Mouse (Mus musculus) kidney, embryonic 16.5 days (tissue): ENCODE measurements around the gene Smurf2. TPM values are rescaled to one million over a fixed set of nuclear protein-coding genes. Genes with fewer than 3 reads are reported as not detected.
"Not testable (repeated sequence)": the region's sequence is repeated elsewhere in the genome, so short reads cannot be mapped to it uniquely, and the experiment has no call there.

ENCODE experiments used
- ATAC-seq: fragments of 200-750 bp; cut with Nextera tagmentation; 2 replicates; pipeline ENCODE4 v1.8.0; 2017; ENCODE audit warnings: moderate TSS enrichment; ENCODE audit not compliant: low FRiP score, low TSS enrichment
- H3K27ac ChIP-seq: fragments of 300-500 bp; sonication (generic); 2 replicates; pipeline ENCODE4 v1.5.1; 2014; ENCODE audit warnings: low read length
- H3K27me3 ChIP-seq: fragments of 300-500 bp; sonication (generic); 2 replicates; pipeline ENCODE4 v1.6.1; 2014; ENCODE audit warnings: low read length, control low read depth, mixed read lengths; ENCODE audit not compliant: insufficient read depth
- H3K36me3 ChIP-seq: fragments of 300-500 bp; sonication (generic); 2 replicates; pipeline ENCODE4 v1.6.1; 2014; ENCODE audit warnings: low read length, control low read depth, mixed read lengths; ENCODE audit not compliant: insufficient read depth
- H3K4me1 ChIP-seq: fragments of 300-500 bp; sonication (generic); 2 replicates; pipeline ENCODE4 v1.6.1; 2014; ENCODE audit warnings: low read length, control low read depth, mixed read lengths; ENCODE audit not compliant: insufficient read depth
- H3K4me2 ChIP-seq: fragments of 300-500 bp; sonication (generic); replicated peaks from 2 replicates; pipeline ENCODE4 v1.6.1; 2014; ENCODE audit warnings: low read depth, low read length
- H3K4me3 ChIP-seq: fragments of 300-500 bp; sonication (generic); 2 replicates; pipeline ENCODE4 v1.5.1; 2014; ENCODE audit warnings: mild to moderate bottlenecking, low read length
- H3K9ac ChIP-seq: fragments of 300-500 bp; sonication (generic); replicated peaks from 2 replicates; pipeline ENCODE4 v1.6.1; 2014; ENCODE audit warnings: low read length
- H3K9me3 ChIP-seq: fragments of 300-500 bp; sonication (generic); 2 replicates; pipeline ENCODE4 v1.6.1; 2016; ENCODE audit warnings: low read length, control low read depth
- WGBS: fragments of 180-500 bp; shearing (Covaris S2); extraction: QIAGEN DNeasy Blood & Tissue Kit; methylation state at CpG from one replicate; pipeline ENCODE4 v1.1.7; 2014; 5-methylcytosine and 5-hydroxymethylcytosine counted together
- polyA plus RNA-seq: library from polyadenylated mRNA; unstranded; fragments of >200 nt; fragmentation: Nextera tagmentation; extraction: Ambion mirVana; gene quantifications from 2 replicates; pipeline ENCODE4 v1.2.1, GENCODE M21; 2015

The Smurf2 gene
- polyA plus RNA-seq, 1 experiment from 2014 or later = 11.9 TPM

GRCm38 (mm10) chr11:106817808-106818207 is 102.7 kb downstream of the Smurf2 start:
- WGBS = 82% methylated on average over 6 of the region's 6 CpGs
- Histone ChIP-seq H3K9ac (no peak overlapping the region), H3K36me3 (peaks cover 75% of the 10 kb centered on the region), H3K4me3 (no peak overlapping the region), H3K27ac (no peak overlapping the region), H3K9me3 (no peaks in the 10 kb centered on the region), H3K4me1 (no peaks in the 10 kb centered on the region), H3K4me2 (no peak overlapping the region), H3K27me3 (no peaks in the 10 kb centered on the region)
- ATAC-seq = no peak

GRCm38 (mm10) chr11:106817156-106817555 is 103.4 kb downstream of the Smurf2 start:
- H3K4me2 ChIP-seq = no peak overlapping the region
- H3K4me3 ChIP-seq = no peak overlapping the region
- WGBS = 84% methylated on average over 3 of the region's 3 CpGs
- no peaks in the 10 kb centered on the region for H3K4me1 ChIP-seq
- H3K27ac ChIP-seq = no peak overlapping the region; the same call in 1 of the 2 replicates
- ATAC-seq = no peak
- peaks cover 77% of the 10 kb centered on the region for H3K36me3 ChIP-seq
- H3K9ac ChIP-seq = no peak overlapping the region
- no peaks in the 10 kb centered on the region for H3K27me3 ChIP-seq
- H3K9me3 ChIP-seq = no peaks in the 10 kb centered on the region

- WGBS = 65% methylated on average over 7 of the region's 7 CpGs
- Histone ChIP-seq H3K9ac (no peak overlapping the region), H3K4me2 (no peak overlapping the region), H3K36me3 (peaks cover 76% of the 10 kb centered on the region), H3K4me1 (no peaks in the 10 kb centered on the region), H3K4me3 (no peak overlapping the region), H3K27me3 (no peaks in the 10 kb centered on the region), H3K27ac (no peak overlapping the region), H3K9me3 (no peaks in the 10 kb centered on the region)
- ATAC-seq = no peak
These were observed 104.2 kb downstream of the Smurf2 start for GRCm38 (mm10) chr11:106816316-106816715.

- no peak for ATAC-seq
- Histone ChIP-seq H3K4me3 (no peak overlapping the region), H3K27me3 (no peaks in the 10 kb centered on the region), H3K27ac (no peak overlapping the region), H3K4me1 (no peaks in the 10 kb centered on the region), H3K9ac (no peak overlapping the region), H3K9me3 (no peaks in the 10 kb centered on the region), H3K4me2 (no peak overlapping the region), H3K36me3 (peaks cover 78% of the 10 kb centered on the region)
- 73% methylated on average over 2 of the region's 2 CpGs for whole genome bisulfite sequencing
These were observed 104.8 kb downstream of the Smurf2 start for GRCm38 (mm10) chr11:106815761-106816160.

- H3K27ac ChIP-seq = no peak overlapping the region
- 90% methylated on average over 2 of the region's 2 CpGs for WGBS
- H3K36me3 ChIP-seq = peaks cover 78% of the 10 kb centered on the region
These were observed 105.2 kb downstream of the Smurf2 start for GRCm38 (mm10) chr11:106815331-106815730.

GRCm38 (mm10) chr11:106814601-106815320 is 105.8 kb downstream of the Smurf2 start:
- peaks cover 73% of the 10 kb centered on the region for H3K36me3 ChIP-seq
- no peak overlapping the region for H3K4me2 ChIP-seq
- H3K27me3 ChIP-seq = no peaks in the 10 kb centered on the region
- H3K4me3 ChIP-seq = no peak overlapping the region
- H3K9ac ChIP-seq = no peak overlapping the region
- 64% methylated on average over 14 of the region's 14 CpGs for WGBS
- no peak overlapping the region for H3K27ac ChIP-seq
- no peaks in the 10 kb centered on the region for H3K9me3 ChIP-seq
- H3K4me1 ChIP-seq = no peaks in the 10 kb centered on the region
- ATAC-seq = no peak

More at GRCm38 (mm10) chr11:106815331-106815730, 105.2 kb downstream of the Smurf2 start:
- Histone ChIP-seq H3K4me3 (no peak overlapping the region), H3K9me3 (no peaks in the 10 kb centered on the region), H3K4me1 (no peaks in the 10 kb centered on the region), H3K27me3 (no peaks in the 10 kb centered on the region), H3K9ac (no peak overlapping the region), H3K4me2 (no peak overlapping the region)
- ATAC-seq = no peak

- no peaks in the 10 kb centered on the region for H3K9me3 ChIP-seq
- H3K36me3 ChIP-seq = peaks cover 68% of the 10 kb centered on the region
- no peaks in the 10 kb centered on the region for H3K4me1 ChIP-seq
- no peak overlapping the region for H3K9ac ChIP-seq
- no peak overlapping the region for H3K4me2 ChIP-seq
- H3K27ac ChIP-seq = no peak overlapping the region
- 84% methylated on average over 7 of the region's 7 CpGs for WGBS
- no peak for ATAC-seq
- no peaks in the 10 kb centered on the region for H3K27me3 ChIP-seq
- H3K4me3 ChIP-seq = no peak overlapping the region
These were observed 107.9 kb downstream of the Smurf2 start for GRCm38 (mm10) chr11:106812410-106813136.

GRCm38 (mm10) chr11:106807442-106807841 is 113.1 kb downstream of the Smurf2 start:
- not testable (repeated sequence) for H3K9me3 ChIP-seq, H3K27me3 ChIP-seq, H3K4me1 ChIP-seq, H3K4me2 ChIP-seq, H3K9ac ChIP-seq, ATAC-seq, H3K27ac ChIP-seq, H3K4me3 ChIP-seq
- 89% methylated on average over 1 of the region's 1 CpGs for WGBS
- H3K36me3 ChIP-seq = peaks cover 47% of the 10 kb centered on the region

GRCm38 (mm10) chr11:106802069-106802627 is 118.4 kb downstream of the Smurf2 start:
- no peaks in the 10 kb centered on the region for H3K4me1 ChIP-seq
- H3K9ac ChIP-seq = no peak overlapping the region
- 85% methylated on average over 10 of the region's 10 CpGs for WGBS
- no peak for ATAC-seq
- no peaks in the 10 kb centered on the region for H3K27me3 ChIP-seq
- no peak overlapping the region for H3K27ac ChIP-seq
- H3K4me3 ChIP-seq = no peak overlapping the region
- peaks cover 72% of the 10 kb centered on the region for H3K36me3 ChIP-seq
- peaks cover 6% of the 10 kb centered on the region for H3K9me3 ChIP-seq
- H3K4me2 ChIP-seq = no peak overlapping the region
